Mouse (Mus musculus) liver, adult 2 months (tissue): ENCODE results near the gene Phf13.

ENCODE experiments used
- CTCF ChIP-seq: fragments of 200-500 bp; IDR thresholded peaks from 2 replicates; pipeline ENCODE4 v1.5.1; 2011; ENCODE audit warnings: low read depth, low read length, control low read depth
- POLR2A ChIP-seq: fragments of 200-500 bp; IDR thresholded peaks from 2 replicates; pipeline ENCODE4 v1.6.1; 2011; ENCODE audit warnings: low read length, control low read depth; ENCODE audit not compliant: insufficient read depth; ENCODE audit errors: extremely low read depth

- TF ChIP-seq POLR2A: no peak
- no peak for TF ChIP-seq CTCF
Observed at GRCm38 (mm10) chr4:152038225-152038984, 42.3 kb upstream of the Phf13 start, which contains the start of gene Tas1r1.
